Mouse (Mus musculus) forebrain, embryonic 10.5 days (tissue): ENCODE data around the gene Ly75. TPM values are rescaled to one million over a fixed set of nuclear protein-coding genes. Genes with fewer than 3 reads are reported as not detected.

ENCODE experiments used
- DNase-seq: peaks from one replicate; pipeline ENCODE4 v3.0.0-alpha.2; 2017; ENCODE audit warnings: low spot score; ENCODE audit errors: extremely low spot score
- H3K27ac ChIP-seq: fragments of 300-500 bp; sonication (generic); 2 replicates; pipeline ENCODE4 v1.5.1; 2016; ENCODE audit warnings: mild to moderate bottlenecking
- H3K27me3 ChIP-seq: fragments of 300-500 bp; sonication (generic); 2 replicates; pipeline ENCODE4 v1.6.1; 2016; ENCODE audit warnings: mild to moderate bottlenecking; ENCODE audit not compliant: poor library complexity, severe bottlenecking
- H3K36me3 ChIP-seq: fragments of 300-500 bp; sonication (generic); replicated peaks from 2 replicates; pipeline ENCODE4 v1.6.1; 2016; ENCODE audit warnings: mild to moderate bottlenecking, moderate library complexity
- H3K4me1 ChIP-seq: fragments of 300-500 bp; sonication (generic); 2 replicates; pipeline ENCODE4 v1.6.1; 2016
- H3K4me3 ChIP-seq: fragments of 300-500 bp; sonication (generic); 2 replicates; pipeline ENCODE4 v1.5.1; 2016; ENCODE audit warnings: mild to moderate bottlenecking, moderate library complexity
- H3K9me3 ChIP-seq: fragments of 300-500 bp; sonication (generic); 2 replicates; pipeline ENCODE4 v1.6.1; 2016; ENCODE audit warnings: mild to moderate bottlenecking, moderate library complexity
- WGBS: fragments of 180-500 bp; shearing (Covaris S2); methylation state at CpG from one replicate; pipeline ENCODE4 v1.1.7; 2016; 5-methylcytosine and 5-hydroxymethylcytosine counted together
- polyA plus RNA-seq: library from polyadenylated mRNA; unstranded; fragments of >200 nt; fragmentation: Nextera tagmentation; extraction: Ambion mirVana; gene quantifications from 2 replicates; pipeline ENCODE4 v1.2.1, GENCODE M21; 2016

Ly75 gene
- polyA plus RNA-seq, 1 experiment from 2014 or later, result 3.7 TPM

DNA sequence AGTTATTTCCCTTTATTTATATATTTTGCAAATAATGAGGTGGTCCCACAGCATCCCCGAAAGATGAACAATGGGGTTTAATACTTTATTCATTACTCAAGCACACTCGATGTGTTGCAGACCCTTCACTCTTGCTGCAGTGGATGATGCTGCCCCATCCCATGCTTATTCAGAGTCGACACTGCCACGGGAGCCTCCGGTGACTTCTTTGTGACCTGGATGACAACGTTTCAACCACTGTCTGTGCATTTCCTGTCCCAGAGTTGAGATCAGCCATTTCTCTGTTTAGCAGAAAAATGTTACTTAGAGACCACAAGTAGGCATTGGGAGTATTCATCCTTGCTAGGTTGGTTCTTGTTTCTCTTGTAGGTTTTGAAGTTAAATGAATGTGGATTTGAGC, 10.7 kb upstream of the Ly75 start:
- H3K36me3 ChIP-seq, result no peaks in the 10 kb centered on the region
- no peak overlapping the region for H3K27ac ChIP-seq
- no peaks in the 10 kb centered on the region for H3K27me3 ChIP-seq
- 84% methylated on average over 6 of the region's 6 CpGs for WGBS
- no peaks in the 10 kb centered on the region for H3K9me3 ChIP-seq
- no peaks in the 10 kb centered on the region for H3K4me1 ChIP-seq
- H3K4me3 ChIP-seq, result no peak overlapping the region
- DNase-seq, result no peak

DNA sequence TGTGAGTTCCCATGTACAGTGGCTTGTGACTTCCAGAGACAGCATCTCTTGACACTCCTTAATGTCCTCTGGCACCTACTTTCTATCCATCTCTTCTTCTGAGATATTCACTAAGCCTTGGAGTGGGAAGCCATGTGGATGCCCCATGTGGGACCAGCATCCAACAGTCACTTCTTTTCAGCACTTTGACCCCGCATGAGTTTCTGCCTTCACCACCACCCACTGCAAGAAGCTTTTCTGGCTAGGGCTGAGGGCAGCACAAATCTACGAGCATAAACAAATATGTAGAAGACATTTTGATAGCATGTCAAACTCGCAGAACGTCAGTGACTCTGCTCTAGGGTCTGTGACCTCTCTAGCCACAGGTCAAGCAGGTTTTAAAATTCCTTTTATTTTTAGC, 9.2 kb upstream of the Ly75 start:
- Histone ChIP-seq H3K27ac (no peak overlapping the region), H3K4me3 (no peak overlapping the region), H3K9me3 (no peaks in the 10 kb centered on the region), H3K36me3 (no peaks in the 10 kb centered on the region), H3K4me1 (no peaks in the 10 kb centered on the region), H3K27me3 (no peaks in the 10 kb centered on the region)
- WGBS, result 86% methylated on average over 4 of the region's 4 CpGs
- DNase-seq, result no peak

GRCm38 (mm10) chr2:60387363-60387762, 4.3 kb upstream of the Ly75 start:
- peaks cover 13% of the 10 kb centered on the region for H3K4me1 ChIP-seq

DNA sequence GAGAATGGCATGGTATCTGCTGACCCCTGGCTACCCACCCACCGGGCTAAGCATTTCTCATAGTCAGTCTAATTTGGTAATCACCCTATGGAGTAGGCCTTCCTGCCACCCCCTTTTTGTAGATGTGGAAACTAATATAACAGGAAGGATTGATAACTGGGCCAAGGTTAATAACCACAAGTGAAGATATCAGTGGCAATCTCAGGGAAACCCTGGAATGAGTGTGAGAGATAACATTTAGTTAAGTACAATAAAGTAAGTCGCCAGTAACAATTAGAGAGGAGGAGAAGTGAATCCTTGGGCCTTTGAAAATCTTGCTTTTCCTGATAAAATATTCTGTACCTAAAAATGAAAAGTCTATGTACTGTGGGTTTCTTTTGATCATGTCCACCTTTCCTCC, 3.7 kb upstream of the Ly75 start:
- 89% methylated on average over 2 of the region's 2 CpGs for WGBS
- no peak for DNase-seq
- H3K27ac ChIP-seq, result no peak overlapping the region

More at GRCm38 (mm10) chr2:60387363-60387762, 4.3 kb upstream of the Ly75 start:
- Histone ChIP-seq H3K27me3 (peaks cover 29% of the 10 kb centered on the region), H3K4me3 (no peak overlapping the region), H3K36me3 (no peaks in the 10 kb centered on the region), H3K27ac (no peak overlapping the region), H3K9me3 (no peaks in the 10 kb centered on the region)
- WGBS, result 80% methylated on average over 3 of the region's 3 CpGs
- DNase-seq, result no peak

GRCm38 (mm10) chr2:60384763-60385085, 1.6 kb upstream of the Ly75 start:
- peaks cover 47% of the 10 kb centered on the region for H3K27me3 ChIP-seq
- no peaks in the 10 kb centered on the region for H3K9me3 ChIP-seq
- no peak for DNase-seq
- no peak overlapping the region for H3K4me3 ChIP-seq
- no peaks in the 10 kb centered on the region for H3K36me3 ChIP-seq
- H3K4me1 ChIP-seq, result peaks cover 16% of the 10 kb centered on the region
- no peak overlapping the region for H3K27ac ChIP-seq

More for the DNA sequence above, 3.7 kb upstream of the Ly75 start:
- peaks cover 16% of the 10 kb centered on the region for H3K4me1 ChIP-seq
- no peaks in the 10 kb centered on the region for H3K9me3 ChIP-seq
- H3K27me3 ChIP-seq, result peaks cover 34% of the 10 kb centered on the region
- no peaks in the 10 kb centered on the region for H3K36me3 ChIP-seq
- H3K4me3 ChIP-seq, result no peak overlapping the region

DNA sequence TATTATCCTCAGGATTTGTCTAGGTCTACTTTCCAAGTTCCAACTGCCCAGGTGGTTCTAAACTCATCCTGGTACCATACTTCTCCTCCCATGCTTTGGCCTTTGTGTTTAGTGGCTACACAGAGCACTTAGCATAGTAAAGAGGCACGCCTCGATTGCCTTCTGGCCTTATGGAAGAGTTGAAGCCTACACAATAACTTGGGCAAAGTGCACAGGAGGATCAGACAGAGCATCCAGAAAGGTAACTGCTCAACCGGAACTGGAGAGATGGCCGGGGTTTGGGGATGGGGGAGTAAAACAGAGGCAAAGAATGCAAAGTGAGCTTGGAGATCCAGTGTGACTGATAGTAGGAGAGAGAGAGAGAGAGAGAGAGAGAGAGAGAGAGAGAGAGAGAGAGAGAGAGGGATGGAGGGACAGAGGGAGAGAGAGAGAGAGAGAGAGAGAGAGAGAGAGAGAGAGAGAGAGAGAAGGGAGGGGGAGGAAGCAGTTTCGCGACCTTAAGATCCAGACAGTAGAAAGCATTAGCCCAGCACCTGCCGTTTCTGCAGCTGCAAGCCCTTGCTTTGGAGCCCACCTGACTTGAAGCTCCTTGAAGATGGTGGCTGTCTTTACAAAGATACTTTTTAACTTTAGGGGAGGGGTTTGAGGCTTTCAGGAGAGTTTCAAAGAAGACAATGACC, 1.1 kb upstream of the Ly75 start:
- H3K27ac ChIP-seq, result no peak overlapping the region
- H3K4me3 ChIP-seq, result no peak overlapping the region
- no peak for DNase-seq
- H3K9me3 ChIP-seq, result no peaks in the 10 kb centered on the region
- H3K4me1 ChIP-seq, result peaks cover 16% of the 10 kb centered on the region
- no peaks in the 10 kb centered on the region for H3K36me3 ChIP-seq
- WGBS, result 27% methylated on average over 7 of the region's 7 CpGs
- peaks cover 47% of the 10 kb centered on the region for H3K27me3 ChIP-seq

DNA sequence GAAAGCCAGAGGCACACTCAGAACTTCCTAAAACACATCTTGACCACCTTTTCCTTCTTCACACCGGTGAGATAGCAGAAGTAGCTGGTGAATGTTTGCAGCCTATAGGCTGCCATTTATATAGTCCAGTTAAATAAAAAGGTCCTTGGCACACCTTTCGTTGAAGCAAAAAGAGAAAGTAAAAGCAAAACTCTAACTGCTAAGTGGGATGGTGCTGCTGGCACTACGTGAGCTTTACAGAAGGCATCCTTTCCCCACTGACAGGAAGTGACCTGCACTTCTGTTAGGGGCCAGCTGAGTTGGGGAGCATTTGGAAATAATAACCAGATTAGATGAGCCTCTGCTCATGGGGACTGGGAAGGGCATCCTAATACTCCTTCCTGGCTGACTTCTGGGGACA, 757 bp downstream of the Ly75 start:
- Histone ChIP-seq H3K27me3 (peaks cover 47% of the 10 kb centered on the region), H3K27ac (no peak overlapping the region)
- WGBS, result 67% methylated on average over 3 of the region's 3 CpGs

DNA sequence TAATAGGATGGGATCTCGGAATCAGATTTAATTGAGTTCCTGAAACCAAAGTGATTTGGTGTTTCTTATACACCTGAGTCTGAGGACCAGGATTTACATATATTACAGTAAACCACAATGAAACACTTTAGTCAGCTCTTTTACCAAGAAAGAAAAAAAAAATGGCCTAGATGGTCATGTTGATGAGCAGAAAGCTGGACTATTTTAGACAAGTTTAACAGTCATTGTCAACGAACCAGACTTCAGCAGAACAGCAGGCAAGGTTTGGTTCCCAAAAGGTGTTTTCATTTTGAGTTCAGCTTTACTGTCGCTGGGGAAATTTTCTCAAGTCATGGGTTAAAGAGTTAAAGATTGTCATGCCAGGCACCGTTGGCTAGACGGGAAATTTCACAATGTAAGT, 5.8 kb downstream of the Ly75 start:
- Histone ChIP-seq H3K36me3 (no peaks in the 10 kb centered on the region), H3K9me3 (no peaks in the 10 kb centered on the region), H3K27me3 (peaks cover 17% of the 10 kb centered on the region), H3K27ac (no peak overlapping the region), H3K4me1 (peaks cover 2% of the 10 kb centered on the region), H3K4me3 (no peak overlapping the region)
- 93% methylated on average over 5 of the region's 5 CpGs for WGBS
- no peak for DNase-seq

More for the DNA sequence above, 757 bp downstream of the Ly75 start:
- Histone ChIP-seq H3K4me3 (peak overlapping the region; percentile 65), H3K36me3 (no peaks in the 10 kb centered on the region), H3K4me1 (peaks cover 16% of the 10 kb centered on the region), H3K9me3 (no peaks in the 10 kb centered on the region)
- DNase-seq, result no peak

DNA sequence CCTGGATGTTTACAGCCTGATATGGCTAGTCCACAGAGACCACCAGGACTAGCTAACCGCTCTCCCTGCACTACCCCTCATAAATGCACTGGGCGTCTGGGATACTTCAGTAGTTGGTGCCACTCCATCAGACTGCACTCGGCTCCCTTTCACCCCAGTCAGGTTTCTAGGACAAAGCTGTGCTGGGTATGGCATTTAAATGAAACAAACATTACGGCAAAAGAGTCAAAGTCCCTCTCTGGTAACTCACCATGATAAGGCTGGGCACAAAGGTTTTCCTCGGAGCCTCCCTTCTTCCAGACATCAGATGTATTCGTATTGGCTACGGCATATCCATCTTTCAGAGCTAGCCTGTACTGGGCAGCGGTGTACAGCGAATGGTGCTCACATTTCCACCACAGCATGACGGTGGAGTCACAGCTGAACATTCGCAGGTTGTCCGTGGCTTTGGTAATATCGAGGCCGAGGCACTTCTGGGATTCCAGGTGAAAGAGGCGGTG, 7.4 kb downstream of the Ly75 start:
- Histone ChIP-seq H3K4me3 (no peak overlapping the region), H3K27me3 (peaks cover 1% of the 10 kb centered on the region; the same call in 1 of the 2 replicates), H3K36me3 (no peaks in the 10 kb centered on the region), H3K9me3 (no peaks in the 10 kb centered on the region), H3K27ac (no peak overlapping the region), H3K4me1 (no peaks in the 10 kb centered on the region)
- DNase-seq, result no peak
- 95% methylated on average over 15 of the region's 15 CpGs for WGBS

GRCm38 (mm10) chr2:60375126-60375525, 8.0 kb downstream of the Ly75 start:
- WGBS, result 92% methylated on average over 8 of the region's 8 CpGs
- no peaks in the 10 kb centered on the region for H3K27me3 ChIP-seq

GRCm38 (mm10) chr2:60370188-60370587, 12.9 kb downstream of the Ly75 start:
- H3K4me3 ChIP-seq, result no peak overlapping the region
- DNase-seq, result no peak
- no peak overlapping the region for H3K27ac ChIP-seq
- no peaks in the 10 kb centered on the region for H3K36me3 ChIP-seq
- H3K9me3 ChIP-seq, result no peaks in the 10 kb centered on the region
- WGBS, result 95% methylated on average over 5 of the region's 5 CpGs
- H3K27me3 ChIP-seq, result no peaks in the 10 kb centered on the region
- no peaks in the 10 kb centered on the region for H3K4me1 ChIP-seq

More at GRCm38 (mm10) chr2:60375126-60375525, 8.0 kb downstream of the Ly75 start:
- no peak overlapping the region for H3K4me3 ChIP-seq
- no peaks in the 10 kb centered on the region for H3K4me1 ChIP-seq
- no peak overlapping the region for H3K27ac ChIP-seq
- DNase-seq, result no peak
- H3K9me3 ChIP-seq, result no peaks in the 10 kb centered on the region
- H3K36me3 ChIP-seq, result no peaks in the 10 kb centered on the region

DNA sequence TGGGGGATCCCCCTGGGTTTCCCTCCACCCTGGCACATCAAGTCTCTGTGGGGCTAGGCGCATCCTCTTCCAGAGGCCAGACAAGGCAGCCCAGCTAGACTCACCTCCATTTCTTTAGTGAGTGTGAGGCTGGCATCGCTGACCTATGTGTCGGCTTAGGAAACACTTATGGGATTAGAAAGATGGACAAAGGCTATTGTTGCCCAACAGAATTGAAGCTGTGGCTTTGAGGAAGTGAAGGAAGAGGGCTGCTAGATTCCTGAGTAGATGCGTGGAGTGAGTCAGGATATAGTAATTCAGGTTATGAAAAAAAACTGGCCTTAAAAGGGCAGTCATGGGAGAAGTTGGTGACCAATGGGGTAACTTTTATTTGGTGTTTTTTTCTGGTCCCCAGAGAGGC, 13.6 kb downstream of the Ly75 start:
- H3K4me3 ChIP-seq, result no peak overlapping the region
- no peaks in the 10 kb centered on the region for H3K4me1 ChIP-seq
- no peaks in the 10 kb centered on the region for H3K9me3 ChIP-seq
- H3K36me3 ChIP-seq, result no peaks in the 10 kb centered on the region
- H3K27me3 ChIP-seq, result no peaks in the 10 kb centered on the region
- H3K27ac ChIP-seq, result no peak overlapping the region
- no peak for DNase-seq
- WGBS, result 70% methylated on average over 4 of the region's 4 CpGs

DNA sequence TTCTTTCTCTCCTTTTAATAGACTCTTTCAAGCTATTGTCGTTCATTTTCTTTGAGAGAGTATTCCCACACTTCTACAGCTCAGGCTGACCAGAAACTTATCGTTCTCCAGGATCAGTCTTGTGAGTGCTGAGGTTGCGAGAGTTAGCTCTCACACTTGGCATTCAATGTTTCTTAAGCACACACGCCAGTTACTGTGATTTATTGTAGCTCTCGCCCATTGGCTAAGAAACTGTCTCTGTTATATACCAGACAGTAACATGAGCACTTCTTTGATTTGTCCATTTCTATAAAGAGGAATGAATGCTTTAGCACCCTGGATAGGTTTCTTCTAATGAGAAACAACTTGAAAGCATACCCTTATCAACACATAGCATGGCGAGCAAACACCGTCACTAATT, 15.2 kb downstream of the Ly75 start:
- DNase-seq, result no peak
- no peaks in the 10 kb centered on the region for H3K4me1 ChIP-seq
- 94% methylated on average over 7 of the region's 7 CpGs for WGBS
- H3K27ac ChIP-seq, result no peak overlapping the region
- H3K4me3 ChIP-seq, result no peak overlapping the region
- no peaks in the 10 kb centered on the region for H3K27me3 ChIP-seq
- H3K36me3 ChIP-seq, result no peaks in the 10 kb centered on the region
- H3K9me3 ChIP-seq, result no peaks in the 10 kb centered on the region

GRCm38 (mm10) chr2:60367204-60367603, 15.9 kb downstream of the Ly75 start:
- Histone ChIP-seq H3K4me3 (no peak overlapping the region), H3K36me3 (no peaks in the 10 kb centered on the region), H3K27ac (no peak overlapping the region), H3K27me3 (no peaks in the 10 kb centered on the region), H3K4me1 (no peaks in the 10 kb centered on the region), H3K9me3 (no peaks in the 10 kb centered on the region)
- WGBS, result 96% methylated on average over 2 of the region's 2 CpGs
- DNase-seq, result no peak
